Mouse (Mus musculus) bone marrow macrophage, adult 2 months (primary cell): Measurements from ENCODE around the gene Cacna1f.

ENCODE experiments used
- CTCF ChIP-seq: IDR thresholded peaks from 2 replicates; pipeline ENCODE4 v1.5.1; 2012; ENCODE audit warnings: low read depth, mild to moderate bottlenecking, low read length, moderate library complexity
- POLR2A ChIP-seq: IDR thresholded peaks from 2 replicates; pipeline ENCODE4 v1.6.1; 2012; ENCODE audit warnings: mild to moderate bottlenecking, low read depth, low read length, borderline replicate concordance

DNA sequence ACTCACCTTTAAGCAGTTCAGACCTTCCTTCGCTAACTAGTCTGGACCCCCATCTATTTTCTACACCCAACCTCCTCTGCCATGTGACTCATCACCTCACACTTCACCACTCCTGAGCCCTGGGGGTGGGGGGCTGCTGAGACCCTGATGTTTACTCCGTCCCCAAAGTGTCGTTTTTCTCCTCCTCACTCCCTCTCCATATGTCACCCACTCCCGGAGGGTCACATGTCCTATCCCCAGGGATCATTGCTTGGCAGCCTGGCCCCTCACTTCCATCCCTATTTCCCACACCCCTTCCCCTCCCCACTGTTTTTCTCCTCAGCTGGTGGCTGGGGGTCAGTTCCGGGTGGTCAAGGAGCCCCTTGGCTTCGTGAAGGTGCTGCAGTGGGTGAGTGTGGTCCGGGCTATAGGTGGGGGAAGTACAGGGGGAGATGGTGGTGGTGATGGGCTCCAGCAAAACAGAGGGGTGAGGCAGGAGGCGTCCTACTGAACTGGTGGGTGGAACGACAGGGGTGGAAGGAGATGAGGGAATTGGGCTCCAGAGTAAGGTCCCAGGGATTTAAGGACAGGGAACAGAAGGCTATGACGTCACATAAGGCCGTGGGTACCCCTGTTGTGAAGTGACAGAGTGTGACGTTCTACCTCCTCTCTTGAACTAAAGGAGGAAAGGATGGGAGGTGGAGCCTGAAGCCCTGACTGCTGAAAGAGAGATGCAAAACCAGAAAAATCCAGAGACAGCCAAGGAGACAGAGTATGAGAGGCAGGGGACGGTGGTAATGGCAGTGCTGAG, 32.8 kb downstream of the Cacna1f start:
- TF ChIP-seq CTCF = no peak
- TF ChIP-seq POLR2A = no peak
